Mouse (Mus musculus) thymus, adult 2 months (tissue): ENCODE measurements around the gene Gm20517.

ENCODE experiments used
- CTCF ChIP-seq: fragments of 200-500 bp; IDR thresholded peaks from 2 replicates; pipeline ENCODE4 v1.5.1; 2012; ENCODE audit warnings: mild to moderate bottlenecking, control low read depth, low read length, moderate library complexity, borderline replicate concordance; ENCODE audit not compliant: control insufficient read depth, poor library complexity, insufficient read depth; ENCODE audit errors: extremely low read depth
- POLR2A ChIP-seq: fragments of 200-500 bp; IDR thresholded peaks from 2 replicates; pipeline ENCODE4 v1.6.1; 2012; ENCODE audit warnings: mild to moderate bottlenecking, low read length, control low read depth, moderate library complexity; ENCODE audit not compliant: control insufficient read depth, poor library complexity, insufficient read depth; ENCODE audit errors: extremely low read depth

GRCm38 (mm10) chr17:47706196-47706595 lies 94.8 kb downstream of the Gm20517 start:
- TF ChIP-seq POLR2A (no peak), CTCF (no peak)
